Mouse (Mus musculus) CH12.LX (cell line): ENCODE results near the gene Derl2. TPM values are rescaled to one million over a fixed set of nuclear protein-coding genes. Genes with fewer than 3 reads are reported as not detected.

Experiments
- DNase-seq: peaks from one replicate; pipeline ENCODE4 v3.0.0-alpha.2; 2013; ENCODE audit errors: extremely low read depth
- H3K27ac ChIP-seq: 2 replicates; pipeline ENCODE4 v1.5.1; 2012; ENCODE audit warnings: low read depth, mild to moderate bottlenecking, control low read depth, moderate library complexity; ENCODE audit not compliant: insufficient read depth
- H3K27me3 ChIP-seq: replicated peaks from 2 replicates; pipeline ENCODE3; 2012; ENCODE audit warnings: inconsistent platforms
- H3K36me3 ChIP-seq, 2 experiments: replicated peaks in 1 of 2; 2 replicates each; pipeline versions ENCODE3 to v1.6.1; 2012; ENCODE audit warnings: inconsistent platforms in 1 of 2, low read length in 1 of 2, mild to moderate bottlenecking in 1 of 2, mixed read lengths in 1 of 2, moderate library complexity in 1 of 2; ENCODE audit not compliant: control insufficient read depth in 1 of 2, insufficient read depth in 1 of 2
- H3K4me1 ChIP-seq, 2 experiments: 2 replicates each; pipeline ENCODE4 v1.6.1; 2012; ENCODE audit warnings: inconsistent platforms in 1 of 2, moderate library complexity in 1 of 2; ENCODE audit not compliant: insufficient read depth in 2 of 2, control insufficient read depth in 1 of 2
- H3K4me2 ChIP-seq: 2 replicates; pipeline ENCODE4 v1.6.1; 2012; ENCODE audit warnings: low read depth, mild to moderate bottlenecking, control low read depth; ENCODE audit not compliant: poor library complexity, insufficient read depth, severe bottlenecking
- H3K4me3 ChIP-seq, 3 experiments: fragments of 150-350 bp in 1 of 3; sonication (generic) in 1 of 3; replicated peaks in 1 of 3; 2 replicates each; pipeline versions ENCODE3 to v1.5.1; 2011 to 2012; ENCODE audit warnings: low read depth in 2 of 3, low read length in 2 of 3, mild to moderate bottlenecking in 2 of 3, moderate library complexity in 2 of 3, control low read depth in 1 of 3, improper control_type of control experiment in 1 of 3, inconsistent platforms in 1 of 3, mixed read lengths in 1 of 3; ENCODE audit not compliant: poor library complexity in 1 of 3
- H3K79me2 ChIP-seq: replicated peaks from 2 replicates; pipeline ENCODE4 v1.6.1; 2012; ENCODE audit warnings: mild to moderate bottlenecking, moderate library complexity; ENCODE audit not compliant: control insufficient read depth, poor library complexity, insufficient read depth, severe bottlenecking; ENCODE audit errors: extremely low read depth
- H3K9ac ChIP-seq: 2 replicates; pipeline ENCODE4 v1.6.1; 2012; ENCODE audit warnings: low read depth, mild to moderate bottlenecking, control low read depth, moderate library complexity; ENCODE audit not compliant: insufficient read depth
- H3K9me3 ChIP-seq: replicated peaks from 2 replicates; pipeline ENCODE3; 2012; ENCODE audit warnings: low read length, inconsistent platforms, mixed read lengths
- CHD1 ChIP-seq: IDR thresholded peaks from 2 replicates; pipeline ENCODE4 v1.6.1; 2012; ENCODE audit warnings: low read depth, low read length, improper control_type of control experiment, inconsistent platforms
- ETS1 ChIP-seq: conservative IDR thresholded peaks from 2 replicates; pipeline ENCODE4 v1.6.1; 2012; ENCODE audit warnings: low read depth, mild to moderate bottlenecking, inconsistent platforms, low read length, improper control_type of control experiment, moderate library complexity
- KAT2A ChIP-seq: IDR thresholded peaks from 2 replicates; pipeline ENCODE4 v1.6.1; 2012; ENCODE audit warnings: low read length, improper control_type of control experiment, inconsistent platforms; ENCODE audit not compliant: insufficient replicate concordance
- MAFK ChIP-seq: IDR thresholded peaks from 2 replicates; pipeline ENCODE4 v1.6.1; 2011; ENCODE audit warnings: low read length, improper control_type of control experiment; ENCODE audit not compliant: insufficient replicate concordance
- MAX ChIP-seq: IDR thresholded peaks from 2 replicates; pipeline ENCODE4 v1.6.1; 2011; ENCODE audit warnings: low read length, improper control_type of control experiment
- MAZ ChIP-seq: IDR thresholded peaks from 2 replicates; pipeline ENCODE4 v1.6.1; 2012; ENCODE audit warnings: low read depth, mild to moderate bottlenecking, inconsistent platforms, low read length, improper control_type of control experiment, moderate library complexity
- MYC ChIP-seq: IDR thresholded peaks from 2 replicates; pipeline ENCODE4 v1.6.1; 2011; ENCODE audit warnings: low read depth, mild to moderate bottlenecking, improper control_type of control experiment, low read length
- RCOR1 ChIP-seq: conservative IDR thresholded peaks from 2 replicates; pipeline ENCODE4 v1.6.1; 2012; ENCODE audit warnings: low read depth, mild to moderate bottlenecking, inconsistent platforms, low read length, improper control_type of control experiment
- SIN3A ChIP-seq: IDR thresholded peaks from 2 replicates; pipeline ENCODE4 v1.6.1; 2012; ENCODE audit warnings: low read length, improper control_type of control experiment, inconsistent platforms
- TCF12 ChIP-seq: IDR thresholded peaks from 2 replicates; pipeline ENCODE4 v1.6.1; 2014; ENCODE audit warnings: low read depth, mild to moderate bottlenecking, inconsistent platforms, low read length, improper control_type of control experiment
- UBTF ChIP-seq: IDR thresholded peaks from 2 replicates; pipeline ENCODE4 v1.6.1; 2012; ENCODE audit warnings: low read depth, mild to moderate bottlenecking, inconsistent platforms, low read length, improper control_type of control experiment, moderate library complexity
- ZKSCAN1 ChIP-seq: IDR thresholded peaks from 2 replicates; pipeline ENCODE4 v1.6.1; 2012; ENCODE audit warnings: low read depth, inconsistent platforms, low read length, improper control_type of control experiment, borderline replicate concordance
- ZMIZ1 ChIP-seq: IDR thresholded peaks from 2 replicates; pipeline ENCODE4 v1.6.1; 2012; ENCODE audit warnings: low read depth, mild to moderate bottlenecking, inconsistent platforms, low read length, improper control_type of control experiment
- dilution Hi-C: fragments of 300-500 bp; cut with MboI; formaldehyde crosslinking; loops from 2 replicates; pipeline ENCODE4 v1.14.3; 2020; ENCODE audit warnings: low sequenced_read_pairs; ENCODE audit not compliant: extremely low pct_unique_long_range_greater_than_20kb, extremely low pct_ligation_motif_present
- in situ Hi-C: fragments of 300-500 bp; cut with MboI; formaldehyde crosslinking; loops from 3 replicates; pipeline ENCODE4 v1.14.3; 2019; ENCODE audit warnings: low sequenced_read_pairs, low pct_ligation_motif_present, low pct_unique_long_range_greater_than_20kb, mixed read lengths
- polyA plus RNA-seq: library from polyadenylated mRNA; unstranded; fragments of >175 nt; gene quantifications from 2 replicates; pipeline ENCODE4 v1.2.1, GENCODE M21; 2012; ENCODE audit warnings: low read depth; ENCODE audit not compliant: insufficient read length
- total RNA-seq, 2 experiments: library from RNA; depleted of rRNA; stranded (reverse); fragments of 300-350 nt in 1 of 2; fragments of >200 nt in 1 of 2; gene quantifications; 2 replicates each; pipeline ENCODE4 v1.2.3; 2012 to 2014

Gene Derl2
- total and polyA plus RNA-seq, 3 experiments = 32.7 to 132 (median 95.0) TPM

GRCm38 (mm10) chr11:70969271-70969794 is 50.3 kb downstream of the Derl2 start:
- Histone ChIP-seq H3K9ac (peak overlapping the region; percentile 83), H3K79me2 (peaks cover 26% of the 10 kb centered on the region), H3K4me1 (peaks cover 4 to 49% of the 10 kb centered on the region in 2 experiments; a peak in 3 of 4 replicates), H3K9me3 (peaks cover 3% of the 10 kb centered on the region), H3K4me2 (peak overlapping the region; percentile 83), H3K4me3 (peak overlapping the region; percentile 79 to 96 (median 90)), H3K27me3 (no peaks in the 10 kb centered on the region), H3K36me3 (peaks cover 35 to 55% of the 10 kb centered on the region in 2 experiments), H3K27ac (peak overlapping the region; percentile 64)
- TF ChIP-seq KAT2A = no peak
- no peak for TF ChIP-seq MAZ
- TF ChIP-seq RCOR1 = no peak
- TF ChIP-seq MYC = peak; percentile 52; the same call in 1 of the 2 replicates
- peak; percentile 74; the same call in 1 of the 2 replicates for TF ChIP-seq MAX
- TF ChIP-seq TCF12 = no peak
- no peak; the same call in 1 of the 2 replicates for TF ChIP-seq ZMIZ1
- TF ChIP-seq ZKSCAN1 = no peak
- TF ChIP-seq CHD1 = no peak; the same call in 1 of the 2 replicates
- TF ChIP-seq UBTF = 0 out of 2 replicates have a peak, but pooled peaks have one; percentile 33
- TF ChIP-seq SIN3A = no peak; the same call in 1 of the 2 replicates
- no peak for TF ChIP-seq ETS1
- dilution Hi-C loops (no loop called here), in situ Hi-C loops (no loop called here)
- peak; percentile 37 for DNase-seq

- in situ Hi-C loops = no loop called here
- H3K4me3 ChIP-seq = no peak overlapping the region
- TF ChIP-seq TCF12 (no peak), MAFK (peak; percentile 28; the same call in 1 of the 2 replicates)
- H3K9me3 ChIP-seq = no peaks in the 10 kb centered on the region
- no peak overlapping the region for H3K9ac ChIP-seq
- peaks cover 33% of the 10 kb centered on the region for H3K79me2 ChIP-seq
- peak; percentile 37 for DNase-seq
- no peak overlapping the region for H3K4me2 ChIP-seq
- H3K4me1 ChIP-seq = peaks cover 2 to 54% of the 10 kb centered on the region in 2 experiments; a peak in 3 of 4 replicates
- dilution Hi-C loops = no loop called here
- H3K27ac ChIP-seq = no peak overlapping the region
- H3K36me3 ChIP-seq = peaks cover 52 to 75% of the 10 kb centered on the region in 2 experiments
- H3K27me3 ChIP-seq = no peaks in the 10 kb centered on the region
These were observed 55.3 kb downstream of the Derl2 start for GRCm38 (mm10) chr11:70964222-70964907.
